Mouse (Mus musculus): Measurements from ENCODE around the gene Gpa33. TPM values are rescaled to one million over a fixed set of nuclear protein-coding genes. Genes with fewer than 3 reads are reported as not detected.

The Gpa33 gene
- polyA plus RNA-seq, 1 experiment from 2014 or later, result 0.08 TPM

GRCm38 (mm10) chr1:166209371-166209770 is 79.3 kb downstream of the Gpa33 start:
- no peaks in the 10 kb centered on the region for H3K4me1 ChIP-seq (ENCODE audit: control insufficient read depth, insufficient read depth, low read length)
- no peaks in the 10 kb centered on the region for H3K27me3 ChIP-seq (ENCODE audit: control insufficient read depth, insufficient read depth, low read length)
- no peak for ATAC-seq (ENCODE audit: insufficient number of reproducible peaks, low FRiP score, low TSS enrichment, low read depth)
- H3K4me3 ChIP-seq (ENCODE audit: low read depth, low read length), result no peak overlapping the region
- no peak overlapping the region for H3K9ac ChIP-seq (ENCODE audit: low read length)
- no peak overlapping the region for H3K4me2 ChIP-seq (ENCODE audit: low read depth, severe bottlenecking)
- no peaks in the 10 kb centered on the region for H3K36me3 ChIP-seq (ENCODE audit: control insufficient read depth, insufficient read depth, low read length)
- WGBS, result 86% methylated on average over 6 of the region's 6 CpGs
- H3K27ac ChIP-seq (replicated peaks; ENCODE audit: low read depth, low read length), result no peak overlapping the region
- no peaks in the 10 kb centered on the region for H3K9me3 ChIP-seq (ENCODE audit: control insufficient read depth, low read length)
- no peak for DNase-seq (ENCODE audit: low spot score)

GRCm38 (mm10) chr1:166214181-166214580 is 84.1 kb downstream of the Gpa33 start:
- WGBS, result 86% methylated on average over 4 of the region's 4 CpGs
- ATAC-seq (ENCODE audit: insufficient number of reproducible peaks, low FRiP score, low TSS enrichment, low read depth), result no peak
- no peaks in the 10 kb centered on the region for H3K4me1 ChIP-seq (ENCODE audit: control insufficient read depth, insufficient read depth, low read length)
- no peak overlapping the region for H3K4me3 ChIP-seq (ENCODE audit: low read depth, low read length)
- H3K4me2 ChIP-seq (ENCODE audit: low read depth, severe bottlenecking), result no peak overlapping the region
- no peaks in the 10 kb centered on the region for H3K27me3 ChIP-seq (ENCODE audit: control insufficient read depth, insufficient read depth, low read length)
- H3K9me3 ChIP-seq (ENCODE audit: control insufficient read depth, low read length), result no peaks in the 10 kb centered on the region
- no peak for DNase-seq (ENCODE audit: low spot score)
- no peak overlapping the region for H3K9ac ChIP-seq (ENCODE audit: low read length)
- no peak overlapping the region for H3K27ac ChIP-seq (replicated peaks; ENCODE audit: low read depth, low read length)
- no peaks in the 10 kb centered on the region for H3K36me3 ChIP-seq (ENCODE audit: control insufficient read depth, insufficient read depth, low read length)

Other genes with a start within 250 kb of the Gpa33 start
- gene Pou2f1, start 127.6 kb upstream of the Gpa33 start, polyA plus RNA-seq (2014; fragmentation: Nextera tagmentation; extraction: Ambion mirVana), result 33.7 and 34.2 TPM in 2 replicates
- gene Dusp27, start 2.3 kb upstream of the Gpa33 start, polyA plus RNA-seq (2014; fragmentation: Nextera tagmentation; extraction: Ambion mirVana), result 1.9 and 2.2 TPM in 2 replicates
- not detected in 2 replicates for gene Mael, start 108.5 kb downstream of the Gpa33 start, polyA plus RNA-seq (2014; fragmentation: Nextera tagmentation; extraction: Ambion mirVana)
- 0.64 and 0.77 TPM in 2 replicates for gene Ildr2, start 123.9 kb downstream of the Gpa33 start, polyA plus RNA-seq (2014; fragmentation: Nextera tagmentation; extraction: Ambion mirVana)
- 67.8 and 68.1 TPM in 2 replicates for gene Tada1, start 248.9 kb downstream of the Gpa33 start, polyA plus RNA-seq (2014; fragmentation: Nextera tagmentation; extraction: Ambion mirVana)